Mouse (Mus musculus): ENCODE measurements around the gene Tmem185b.

DNA sequence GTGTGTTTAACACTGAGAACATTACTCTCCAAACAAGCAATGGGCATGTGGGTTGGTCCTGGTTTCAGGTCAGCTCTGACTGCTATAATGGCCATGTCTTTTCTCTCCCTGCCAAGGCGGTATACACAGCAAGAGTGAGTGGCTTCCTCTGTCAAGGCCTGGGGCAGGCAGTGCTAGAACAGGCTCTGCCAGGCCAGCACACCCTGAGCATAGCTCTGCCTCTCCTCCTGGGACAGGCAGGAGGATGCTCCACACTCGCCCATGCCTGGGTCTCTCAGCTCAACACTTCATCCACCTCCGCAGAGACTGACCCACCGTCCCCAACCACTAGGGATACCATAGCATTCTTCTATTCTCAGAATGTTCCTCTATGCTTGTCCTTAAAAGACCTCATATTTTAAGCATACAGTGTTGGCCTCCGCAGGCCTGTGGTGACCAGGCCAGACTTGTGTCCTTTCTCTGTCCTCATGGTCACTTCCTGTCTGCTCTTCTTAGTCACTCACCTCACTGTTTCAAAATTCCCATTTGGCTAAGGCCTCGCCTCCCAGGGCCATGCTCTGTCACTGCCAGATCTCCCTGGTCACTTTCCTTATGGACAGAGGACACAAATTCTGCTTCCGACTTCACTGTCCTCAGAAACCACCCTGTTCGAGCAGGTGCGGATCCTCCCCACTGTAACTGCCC, 31.1 kb upstream of the Tmem185b start:
- TF ChIP-seq POLR2A (IDR thresholded peaks at IDR 0.05; ENCODE audit: insufficient read depth, low read depth, low read length) = no peak
- TF ChIP-seq CTCF (IDR thresholded peaks at IDR 0.05; ENCODE audit: insufficient read depth, low read depth, low read length) = no peak

Data from olfactory bulb, adult 2 months (tissue).